Mouse (Mus musculus) left cerebral cortex, postnatal 36 days (tissue): ENCODE measurements at regions not wholly inside any gene's neighbourhood (a gene's known extent, or its start where the extent isn't known, plus 50 kb on each side); places are given as distances from the start of the nearest gene placed in this dataset.

Experiments
- DNase-seq, 2 experiments: peaks; one replicate each; pipeline ENCODE4 v3.0.0; 2021 to 2022; ENCODE audit warnings: low spot score in 2 of 2, mixed read lengths in 1 of 2
- intact Hi-C: fragments of 180-260 bp; cut with DNase I; formaldehyde crosslinking; loops from one replicate; pipeline ENCODE4 v1.15.1; 2025

- DNase-seq = no peak
- intact Hi-C loops = no loop called here
Observed at GRCm38 (mm10) chr4:10508163-10508821, 366.0 kb upstream of the 2610301B20Rik start.

DNA sequence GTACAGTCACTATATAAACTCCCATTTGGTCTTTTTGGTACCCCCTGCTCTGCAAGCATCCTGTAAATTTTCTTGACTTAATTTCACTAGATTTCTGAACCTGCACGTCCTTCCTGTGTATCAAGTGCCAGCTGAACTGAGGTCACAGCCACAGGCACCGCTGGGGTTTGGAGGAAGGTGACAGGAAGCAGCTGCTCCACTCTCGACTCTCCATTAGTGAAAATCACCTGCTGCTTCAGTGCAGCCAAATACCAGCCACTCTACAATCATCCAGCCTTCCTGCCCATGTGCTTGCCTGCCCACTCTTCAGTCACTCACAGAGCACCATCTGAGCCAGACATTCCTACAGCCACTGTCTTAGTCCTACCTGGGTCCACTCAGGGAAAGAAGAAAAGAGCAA lies 364.3 kb upstream of the 2610301B20Rik start:
- DNase-seq = no peak
- intact Hi-C loops = no loop called here

DNA sequence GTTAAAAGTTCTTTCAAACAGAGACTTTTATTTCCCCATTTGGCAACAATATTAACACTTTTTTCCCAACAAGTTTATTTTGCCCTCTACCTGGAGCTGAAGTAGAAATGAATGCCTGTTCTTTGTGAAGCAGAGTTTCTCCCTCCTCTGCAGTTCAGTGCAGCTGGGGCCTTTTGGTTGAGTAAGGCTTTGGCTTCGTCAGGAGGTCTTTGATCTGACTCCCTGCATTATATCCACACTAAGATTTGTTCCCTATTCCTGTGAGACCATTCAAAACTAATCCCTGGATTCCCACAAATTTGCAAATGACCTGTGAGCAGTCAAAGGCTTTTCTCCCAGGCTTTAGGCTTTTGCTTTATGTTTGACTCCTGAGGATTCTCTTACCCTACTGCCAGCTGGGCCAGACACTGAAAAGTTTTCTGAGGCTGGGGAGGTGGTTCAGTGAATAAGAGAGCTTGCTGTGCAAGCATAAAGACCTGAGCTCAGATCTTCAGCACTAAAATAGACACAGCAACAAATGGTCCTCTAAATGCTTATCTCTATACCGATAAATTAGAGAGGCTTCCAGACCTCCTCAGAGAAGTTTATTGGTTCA lies 323.5 kb upstream of the 2610301B20Rik start:
- DNase-seq = no peak
- intact Hi-C loops = no loop called here

DNA sequence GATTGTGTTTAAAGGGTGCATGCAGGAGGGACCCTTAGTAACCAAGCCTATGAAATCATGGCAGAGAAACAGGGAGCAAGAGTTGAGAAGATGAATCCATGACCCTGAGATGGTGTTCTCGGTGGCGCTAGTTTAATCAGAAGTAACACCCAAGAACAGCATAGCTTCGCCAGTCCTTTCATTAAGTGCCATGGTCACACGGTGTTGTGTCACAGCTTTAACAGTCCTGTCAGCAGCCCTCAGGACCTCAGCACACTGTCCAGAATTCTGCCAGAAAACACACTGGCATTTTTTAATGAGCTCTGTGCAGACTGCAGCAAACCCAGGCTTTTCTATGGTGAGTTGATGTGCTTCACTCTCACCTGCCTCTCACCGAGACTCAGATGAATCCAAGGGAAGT lies 320.6 kb upstream of the 2610301B20Rik start:
- intact Hi-C loops = no loop called here
- DNase-seq = no peak

- DNase-seq = no peak
- intact Hi-C loops = no loop called here
Observed at GRCm38 (mm10) chr4:10560078-10560477, 314.2 kb upstream of the 2610301B20Rik start.

GRCm38 (mm10) chr4:10604513-10604912 lies 269.8 kb upstream of the 2610301B20Rik start:
- intact Hi-C loops = no loop called here
- DNase-seq = no peak

DNA sequence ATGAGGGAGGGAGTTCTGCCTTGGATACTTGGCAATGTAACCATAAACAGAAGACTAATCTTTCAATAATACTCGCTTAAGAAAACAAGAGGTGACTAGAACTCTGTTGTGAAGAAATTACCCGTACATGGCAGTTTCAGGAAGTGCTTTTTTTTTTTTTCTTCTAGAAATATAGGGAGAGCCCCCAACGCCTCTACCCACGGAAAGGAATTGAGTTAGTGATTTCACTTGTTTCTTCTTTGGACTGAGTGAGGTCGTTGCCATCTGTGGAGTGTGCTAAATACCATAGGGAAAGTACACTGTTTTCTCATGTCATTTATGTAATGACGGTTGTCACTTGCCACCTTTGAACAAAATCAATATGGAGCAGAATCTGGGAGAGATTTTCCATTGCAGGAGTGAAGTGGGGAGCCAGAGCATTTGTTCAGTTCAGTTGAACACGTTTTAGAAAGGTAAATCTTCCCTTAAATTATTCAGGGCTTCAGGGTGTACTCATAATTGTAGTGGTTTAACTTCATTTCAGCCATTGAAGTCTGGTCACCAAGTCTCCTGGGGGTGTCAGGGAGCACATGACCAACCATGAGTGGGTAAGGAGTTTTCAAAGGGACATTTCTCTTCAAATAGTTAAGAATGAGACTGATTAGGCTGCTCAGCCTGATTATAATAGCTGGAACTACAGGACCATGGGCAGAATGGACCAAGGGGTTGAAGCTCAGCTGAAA lies 266.3 kb upstream of the 2610301B20Rik start:
- intact Hi-C loops = no loop called here
- no peak for DNase-seq

DNA sequence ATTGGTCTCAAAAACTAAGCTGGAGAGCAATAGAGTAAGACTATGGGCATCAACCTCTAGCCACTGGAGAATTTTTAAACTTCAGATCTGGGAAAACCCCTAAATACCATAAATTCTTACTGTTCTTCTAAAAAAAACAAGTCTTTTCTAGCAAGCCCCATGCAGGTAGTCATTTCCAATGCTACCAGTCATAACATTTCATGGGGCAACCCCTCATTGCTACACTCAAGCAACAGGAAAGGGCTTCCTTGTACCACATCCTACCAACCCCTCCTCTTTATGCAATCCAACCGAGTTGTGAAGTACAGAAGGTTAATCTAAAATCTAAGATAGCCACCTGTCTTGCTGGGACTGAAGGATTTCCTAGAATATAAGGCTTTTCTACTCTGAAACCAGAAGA lies 263.5 kb upstream of the 2610301B20Rik start:
- intact Hi-C loops = no loop called here
- DNase-seq = no peak
